Mouse (Mus musculus): ENCODE measurements around the gene Iqschfp. TPM values are rescaled to one million over a fixed set of nuclear protein-coding genes. Genes with fewer than 3 reads are reported as not detected.

Gene Iqschfp
- polyA plus RNA-seq, 1 experiment = not detected

DNA sequence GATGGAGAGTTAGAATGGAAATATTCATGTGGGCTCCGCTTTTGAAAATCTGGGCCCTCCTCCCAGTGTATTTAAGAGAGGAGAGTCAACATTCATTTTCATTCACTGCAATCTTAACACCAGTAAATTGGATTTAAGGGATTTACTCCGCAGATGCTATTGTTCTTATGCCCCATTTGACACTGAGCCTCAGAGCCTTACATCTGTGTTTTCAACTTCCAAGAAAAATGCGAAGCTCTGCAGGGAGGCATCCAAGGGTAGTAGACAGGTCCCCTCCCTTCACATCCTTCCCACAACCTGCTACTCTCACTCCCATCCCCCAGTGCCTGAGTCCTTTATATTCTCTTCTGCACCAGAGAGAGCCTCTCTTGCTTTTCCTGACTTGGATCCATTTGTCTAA is 68.1 kb downstream of the Iqschfp start:
- 55% methylated on average over 3 of the region's 3 CpGs for WGBS

DNA sequence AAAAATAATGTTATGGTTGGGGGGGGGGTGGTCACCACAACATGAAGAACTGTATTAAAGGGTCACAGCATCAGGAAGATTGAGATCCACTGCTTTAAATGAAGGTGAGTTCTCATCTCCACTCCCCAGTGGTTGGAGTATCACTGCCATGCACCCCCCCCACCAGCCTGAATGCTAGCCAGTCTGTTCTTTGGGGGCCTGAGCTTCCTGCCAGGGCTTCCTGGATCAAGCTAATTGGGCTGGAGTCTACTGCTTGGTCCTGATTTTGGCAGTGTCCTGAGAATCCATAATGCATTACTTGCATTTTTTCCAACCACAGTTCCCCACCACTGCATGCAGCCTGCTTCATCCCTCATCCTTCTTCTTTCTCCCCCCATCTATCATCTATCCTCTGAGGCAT is 68.7 kb downstream of the Iqschfp start:
- Histone ChIP-seq H3K4me1 (ENCODE audit: control insufficient read depth, insufficient read depth, low read length) (no peaks in the 10 kb centered on the region), H3K4me3 (replicated peaks; ENCODE audit: control insufficient read depth, low read depth, low read length) (no peak overlapping the region), H3K27ac (ENCODE audit: control insufficient read depth, insufficient read depth, low read depth, low read length, poor library complexity) (no peak overlapping the region)
- TF ChIP-seq POLR2A (IDR thresholded peaks at IDR 0.05; ENCODE audit: borderline replicate concordance, control insufficient read depth, low read depth, low read length) = no peak
- TF ChIP-seq CTCF (IDR thresholded peaks at IDR 0.05; ENCODE audit: control insufficient read depth, insufficient read depth, low read length) = no peak

More for the DNA sequence above, 68.1 kb downstream of the Iqschfp start:
- no peak overlapping the region for H3K27ac ChIP-seq (ENCODE audit: control insufficient read depth, insufficient read depth, low read depth, low read length, poor library complexity)
- TF ChIP-seq CTCF (IDR thresholded peaks at IDR 0.05; ENCODE audit: control insufficient read depth, insufficient read depth, low read length) = no peak
- no peak for TF ChIP-seq POLR2A (IDR thresholded peaks at IDR 0.05; ENCODE audit: borderline replicate concordance, control insufficient read depth, low read depth, low read length)
- H3K4me1 ChIP-seq (ENCODE audit: control insufficient read depth, insufficient read depth, low read length) = no peaks in the 10 kb centered on the region
- H3K4me3 ChIP-seq (replicated peaks; ENCODE audit: control insufficient read depth, low read depth, low read length) = no peak overlapping the region

DNA sequence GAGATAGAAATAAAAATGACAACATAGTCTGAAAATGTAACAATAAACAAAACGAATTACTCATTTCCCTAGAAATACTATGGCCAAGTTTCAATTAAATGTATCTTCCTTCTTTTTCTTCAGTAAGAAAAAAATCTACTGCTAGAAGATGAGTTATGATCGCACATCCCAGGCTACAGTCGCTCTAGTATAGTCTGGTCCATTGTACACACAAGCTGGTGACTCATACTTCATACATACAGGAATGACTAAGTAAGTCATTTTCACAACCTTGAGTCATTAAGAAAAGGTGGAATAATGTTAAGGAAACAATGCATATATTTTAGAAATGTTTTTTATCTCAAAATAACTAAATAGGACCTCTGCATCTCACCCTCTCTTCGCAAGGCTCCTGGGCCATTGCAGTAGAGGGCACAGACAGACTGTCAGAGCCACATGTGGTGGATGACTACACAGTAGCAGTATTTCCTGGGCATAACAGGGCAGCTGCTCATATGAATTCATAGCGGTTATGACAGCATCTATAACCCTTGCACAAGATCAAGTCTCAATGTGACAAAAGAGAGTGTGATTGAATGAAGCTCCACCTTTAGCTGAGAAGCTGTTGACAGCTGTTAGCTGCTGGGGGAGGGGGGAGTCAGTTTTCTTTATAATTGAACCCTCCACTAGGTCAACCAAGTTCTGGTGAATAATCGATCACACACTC is 70.1 kb downstream of the Iqschfp start:
- TF ChIP-seq POLR2A (IDR thresholded peaks at IDR 0.05; ENCODE audit: borderline replicate concordance, control insufficient read depth, low read depth, low read length) (no peak), CTCF (IDR thresholded peaks at IDR 0.05; ENCODE audit: control insufficient read depth, insufficient read depth, low read length) (no peak)
- H3K4me1 ChIP-seq (ENCODE audit: control insufficient read depth, insufficient read depth, low read length) = no peaks in the 10 kb centered on the region
- WGBS = 80% methylated on average over 6 of the region's 6 CpGs

GRCm38 (mm10) chr3:67974340-67974998 is 82.4 kb downstream of the Iqschfp start:
- Histone ChIP-seq H3K4me3 (replicated peaks; ENCODE audit: control insufficient read depth, low read depth, low read length) (no peak overlapping the region), H3K4me1 (ENCODE audit: control insufficient read depth, insufficient read depth, low read length) (no peaks in the 10 kb centered on the region), H3K27ac (ENCODE audit: control insufficient read depth, insufficient read depth, low read depth, low read length, poor library complexity) (no peak overlapping the region)
- 85% methylated on average over 2 of the region's 2 CpGs for WGBS
- TF ChIP-seq POLR2A (IDR thresholded peaks at IDR 0.05; ENCODE audit: borderline replicate concordance, control insufficient read depth, low read depth, low read length) (no peak), CTCF (IDR thresholded peaks at IDR 0.05; ENCODE audit: control insufficient read depth, insufficient read depth, low read length) (no peak)

More for the DNA sequence above, 70.1 kb downstream of the Iqschfp start:
- Histone ChIP-seq H3K4me3 (replicated peaks; ENCODE audit: control insufficient read depth, low read depth, low read length) (no peak overlapping the region), H3K27ac (ENCODE audit: control insufficient read depth, insufficient read depth, low read depth, low read length, poor library complexity) (no peak overlapping the region)

DNA sequence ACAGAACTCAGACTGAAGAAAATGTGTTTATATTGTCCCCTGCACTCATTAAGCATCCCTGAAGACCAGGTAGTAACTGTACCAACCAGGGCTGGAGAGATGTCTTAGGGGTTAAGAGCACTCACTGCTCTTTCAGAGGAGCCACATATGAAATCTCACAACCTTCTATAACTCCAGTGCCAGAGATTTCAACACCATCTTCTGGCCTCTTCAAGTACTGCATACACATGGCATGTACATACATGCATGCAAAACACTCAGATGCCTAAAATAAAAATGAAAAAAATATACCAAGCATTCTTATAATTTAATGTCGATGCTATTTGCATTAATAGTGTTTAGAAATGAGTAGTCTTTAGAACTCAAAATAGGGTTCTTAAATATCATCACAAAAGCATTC is 88.0 kb downstream of the Iqschfp start:
- WGBS = 68% methylated on average over 1 of the region's 1 CpGs
- no peak for TF ChIP-seq CTCF (IDR thresholded peaks at IDR 0.05; ENCODE audit: control insufficient read depth, insufficient read depth, low read length)
- no peak for TF ChIP-seq POLR2A (IDR thresholded peaks at IDR 0.05; ENCODE audit: borderline replicate concordance, control insufficient read depth, low read depth, low read length)
- H3K4me3 ChIP-seq (replicated peaks; ENCODE audit: control insufficient read depth, low read depth, low read length) = no peak overlapping the region

DNA sequence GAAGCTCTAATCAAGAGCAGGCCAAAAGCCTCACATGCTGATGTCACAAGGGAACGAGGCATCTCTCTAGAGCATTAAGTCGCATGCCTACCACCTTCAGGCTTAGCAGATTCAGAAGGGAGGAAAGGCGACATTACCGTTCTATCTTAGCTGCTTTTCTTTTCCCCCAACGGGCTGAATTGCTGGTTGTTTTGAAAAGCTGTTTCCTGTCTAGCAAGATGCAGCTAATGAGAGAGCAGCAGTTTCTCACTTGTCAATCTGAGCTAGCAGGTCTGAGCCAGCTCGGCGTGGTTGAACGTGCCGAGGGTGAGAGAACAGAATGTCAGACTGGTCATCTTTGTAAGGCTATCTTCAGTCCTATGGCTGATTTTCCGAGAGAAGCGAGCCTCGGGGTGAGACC is 91.3 kb downstream of the Iqschfp start:
- WGBS = 23% methylated on average over 12 of the region's 12 CpGs
- Histone ChIP-seq H3K4me1 (ENCODE audit: control insufficient read depth, insufficient read depth, low read length) (no peaks in the 10 kb centered on the region), H3K4me3 (replicated peaks; ENCODE audit: control insufficient read depth, low read depth, low read length) (no peak overlapping the region), H3K27ac (ENCODE audit: control insufficient read depth, insufficient read depth, low read depth, low read length, poor library complexity) (no peak overlapping the region)
- TF ChIP-seq CTCF (IDR thresholded peaks at IDR 0.05; ENCODE audit: control insufficient read depth, insufficient read depth, low read length) = no peak
- no peak for TF ChIP-seq POLR2A (IDR thresholded peaks at IDR 0.05; ENCODE audit: borderline replicate concordance, control insufficient read depth, low read depth, low read length)

More for the DNA sequence above, 88.0 kb downstream of the Iqschfp start:
- no peak overlapping the region for H3K27ac ChIP-seq (ENCODE audit: control insufficient read depth, insufficient read depth, low read depth, low read length, poor library complexity)
- H3K4me1 ChIP-seq (ENCODE audit: control insufficient read depth, insufficient read depth, low read length) = no peaks in the 10 kb centered on the region

GRCm38 (mm10) chr3:68002415-68002814 is 110.4 kb downstream of the Iqschfp start:
- 84% methylated on average over 4 of the region's 4 CpGs for WGBS
- Histone ChIP-seq H3K4me3 (replicated peaks; ENCODE audit: control insufficient read depth, low read depth, low read length) (no peak overlapping the region), H3K27ac (ENCODE audit: control insufficient read depth, insufficient read depth, low read depth, low read length, poor library complexity) (no peak overlapping the region), H3K4me1 (ENCODE audit: control insufficient read depth, insufficient read depth, low read length) (no peaks in the 10 kb centered on the region)
- TF ChIP-seq CTCF (IDR thresholded peaks at IDR 0.05; ENCODE audit: control insufficient read depth, insufficient read depth, low read length) (no peak), POLR2A (IDR thresholded peaks at IDR 0.05; ENCODE audit: borderline replicate concordance, control insufficient read depth, low read depth, low read length) (no peak)

DNA sequence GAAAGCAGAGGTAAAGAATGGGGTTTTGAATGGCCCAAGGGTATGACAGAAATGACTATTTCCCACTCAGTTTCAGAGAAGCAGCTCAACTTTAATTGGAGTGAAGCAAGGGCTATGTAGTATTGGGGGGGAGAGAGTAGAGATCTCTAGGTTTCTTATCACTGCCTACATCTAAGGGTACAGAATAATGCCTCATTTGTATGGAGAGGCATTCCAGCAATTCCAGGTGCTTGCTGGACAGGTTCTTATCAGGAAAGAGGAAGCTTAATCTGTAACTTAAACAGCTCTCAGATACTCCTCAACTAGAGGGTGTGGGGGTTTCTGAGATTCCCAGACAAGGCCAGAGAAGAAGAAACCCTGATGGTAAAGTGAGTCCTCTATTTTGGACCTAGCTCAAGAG is 120.3 kb downstream of the Iqschfp start:
- Histone ChIP-seq H3K4me1 (ENCODE audit: control insufficient read depth, insufficient read depth, low read length) (no peaks in the 10 kb centered on the region), H3K27ac (ENCODE audit: control insufficient read depth, insufficient read depth, low read depth, low read length, poor library complexity) (no peak overlapping the region), H3K4me3 (replicated peaks; ENCODE audit: control insufficient read depth, low read depth, low read length) (no peak overlapping the region)
- TF ChIP-seq POLR2A (IDR thresholded peaks at IDR 0.05; ENCODE audit: borderline replicate concordance, control insufficient read depth, low read depth, low read length) = no peak
- TF ChIP-seq CTCF (IDR thresholded peaks at IDR 0.05; ENCODE audit: control insufficient read depth, insufficient read depth, low read length) = no peak
